Mouse (Mus musculus) heart, embryonic 12.5 days (tissue): Measurements from ENCODE around the gene Gng12. TPM values are rescaled to one million over a fixed set of nuclear protein-coding genes. Genes with fewer than 3 reads are reported as not detected.

Experiments used
- ATAC-seq: fragments of 200-750 bp; cut with Nextera tagmentation; 2 replicates; pipeline ENCODE4 v1.8.0; 2017; ENCODE audit warnings: moderate TSS enrichment, moderate library complexity; ENCODE audit not compliant: insufficient number of reproducible peaks, low FRiP score
- H3K27ac ChIP-seq: fragments of 300-500 bp; sonication (generic); 2 replicates; pipeline ENCODE4 v1.5.1; 2016; ENCODE audit warnings: mild to moderate bottlenecking, moderate library complexity; ENCODE audit not compliant: poor library complexity, severe bottlenecking
- H3K27me3 ChIP-seq: fragments of 300-500 bp; sonication (generic); replicated peaks from 2 replicates; pipeline ENCODE4 v1.6.1; 2016; ENCODE audit warnings: mild to moderate bottlenecking, moderate library complexity
- H3K36me3 ChIP-seq: fragments of 300-500 bp; sonication (generic); 2 replicates; pipeline ENCODE4 v1.6.1; 2016; ENCODE audit warnings: mild to moderate bottlenecking, moderate library complexity
- H3K4me1 ChIP-seq: fragments of 300-500 bp; sonication (generic); replicated peaks from 2 replicates; pipeline ENCODE4 v1.6.1; 2016; ENCODE audit warnings: mild to moderate bottlenecking
- H3K4me2 ChIP-seq: fragments of 300-500 bp; sonication (generic); 2 replicates; pipeline ENCODE4 v1.6.1; 2016; ENCODE audit warnings: mild to moderate bottlenecking, moderate library complexity
- H3K4me3 ChIP-seq: fragments of 300-500 bp; sonication (generic); 2 replicates; pipeline ENCODE4 v1.5.1; 2016; ENCODE audit warnings: mild to moderate bottlenecking
- H3K9ac ChIP-seq: fragments of 300-500 bp; sonication (generic); 2 replicates; pipeline ENCODE4 v1.6.1; 2016; ENCODE audit warnings: mild to moderate bottlenecking, moderate library complexity
- H3K9me3 ChIP-seq: fragments of 300-500 bp; sonication (generic); replicated peaks from 2 replicates; pipeline ENCODE4 v1.6.1; 2016; ENCODE audit warnings: mild to moderate bottlenecking, moderate library complexity
- WGBS: fragments of 180-500 bp; shearing (Covaris S2); methylation state at CpG from one replicate; pipeline ENCODE4 v1.1.7; 2016; 5-methylcytosine and 5-hydroxymethylcytosine counted together
- polyA plus RNA-seq: library from polyadenylated mRNA; unstranded; fragments of >200 nt; fragmentation: Nextera tagmentation; extraction: Ambion mirVana; gene quantifications from 2 replicates; pipeline ENCODE4 v1.2.1, GENCODE M21; 2016

Gene Gng12
- polyA plus RNA-seq, 1 experiment from 2014 or later: 73.7 TPM

- H3K27ac ChIP-seq: peak overlapping the region; percentile 49
- peak overlapping the region; percentile 91 for H3K9ac ChIP-seq
- H3K4me3 ChIP-seq: peak overlapping the region; percentile 87
- H3K27me3 ChIP-seq: no peaks in the 10 kb centered on the region
- ATAC-seq: no peak
- no peaks in the 10 kb centered on the region for H3K9me3 ChIP-seq
- WGBS: 5% methylated on average over 25 of the region's 25 CpGs
- H3K4me1 ChIP-seq: peaks cover 9% of the 10 kb centered on the region; the same call in 1 of the 2 replicates
- peak overlapping the region; percentile 87 for H3K4me2 ChIP-seq
- no peaks in the 10 kb centered on the region for H3K36me3 ChIP-seq
Measured at GRCm38 (mm10) chr6:66896921-66897645, 886 bp downstream of the Gng12 start.

DNA sequence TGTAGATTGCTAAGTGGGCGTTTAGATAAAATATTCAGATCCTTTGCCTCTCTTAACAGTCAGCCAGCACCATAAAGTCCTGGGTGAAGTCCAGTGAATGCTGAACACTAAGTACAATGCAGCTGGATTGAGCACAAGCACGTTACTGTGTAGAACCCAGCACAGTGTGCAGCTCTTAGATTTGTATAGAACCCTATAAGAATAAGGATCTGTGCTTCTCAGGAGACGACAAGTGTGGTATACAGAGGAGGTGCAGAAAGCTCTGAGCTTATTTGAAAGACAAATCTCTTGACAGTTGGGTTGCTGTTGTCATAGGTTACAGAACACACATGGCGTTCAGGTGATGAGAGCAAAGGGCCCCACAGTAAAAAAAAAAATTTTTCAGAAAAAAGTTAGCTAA is 1.8 kb downstream of the Gng12 start:
- H3K36me3 ChIP-seq: no peaks in the 10 kb centered on the region
- H3K4me3 ChIP-seq: no peak overlapping the region
- H3K27ac ChIP-seq: no peak overlapping the region
- H3K4me1 ChIP-seq: peaks cover 16% of the 10 kb centered on the region
- H3K4me2 ChIP-seq: peak overlapping the region; percentile 87
- no peak overlapping the region for H3K9ac ChIP-seq
- WGBS: 59% methylated on average over 4 of the region's 4 CpGs
- no peaks in the 10 kb centered on the region for H3K27me3 ChIP-seq
- H3K9me3 ChIP-seq: no peaks in the 10 kb centered on the region
- no peak for ATAC-seq

- Histone ChIP-seq H3K27me3 (no peaks in the 10 kb centered on the region), H3K9ac (no peak overlapping the region), H3K9me3 (no peaks in the 10 kb centered on the region), H3K4me3 (no peak overlapping the region), H3K4me1 (peaks cover 34% of the 10 kb centered on the region), H3K4me2 (no peak overlapping the region), H3K27ac (no peak overlapping the region), H3K36me3 (no peaks in the 10 kb centered on the region)
- WGBS: 69% methylated on average over 5 of the region's 5 CpGs
- ATAC-seq: no peak
Measured at GRCm38 (mm10) chr6:66901926-66902325, 5.7 kb downstream of the Gng12 start.

GRCm38 (mm10) chr6:66903206-66903605 is 7.0 kb downstream of the Gng12 start:
- peaks cover 32% of the 10 kb centered on the region for H3K4me1 ChIP-seq
- H3K27me3 ChIP-seq: no peaks in the 10 kb centered on the region
- WGBS: 83% methylated on average over 9 of the region's 9 CpGs
- H3K4me2 ChIP-seq: no peak overlapping the region
- H3K27ac ChIP-seq: no peak overlapping the region
- H3K4me3 ChIP-seq: no peak overlapping the region
- no peak overlapping the region for H3K9ac ChIP-seq
- no peaks in the 10 kb centered on the region for H3K36me3 ChIP-seq
- no peak for ATAC-seq
- no peaks in the 10 kb centered on the region for H3K9me3 ChIP-seq

DNA sequence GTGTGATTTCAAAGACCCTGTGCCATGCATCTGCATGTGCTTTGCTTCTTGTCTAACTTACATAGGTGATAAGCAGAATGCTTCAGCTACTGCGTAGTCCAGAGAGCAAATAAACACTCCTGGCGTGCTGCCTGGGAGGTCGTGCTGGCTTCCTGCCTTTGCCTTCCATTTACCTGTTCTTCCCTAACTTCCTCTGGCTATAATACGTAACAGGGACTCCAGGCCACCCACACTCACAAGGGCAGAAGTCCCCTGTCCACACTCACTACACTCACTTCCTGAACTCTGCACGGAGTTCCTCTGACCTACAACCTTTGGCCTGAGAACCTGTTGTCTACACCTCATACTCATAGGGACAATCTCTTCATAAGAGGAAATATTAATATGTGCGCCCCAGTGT is 7.5 kb downstream of the Gng12 start:
- 58% methylated on average over 6 of the region's 6 CpGs for whole genome bisulfite sequencing
- ATAC-seq: no peak

GRCm38 (mm10) chr6:66906244-66906643 is 10.0 kb downstream of the Gng12 start:
- Histone ChIP-seq H3K4me1 (peaks cover 49% of the 10 kb centered on the region), H3K27ac (no peak overlapping the region), H3K36me3 (no peaks in the 10 kb centered on the region), H3K27me3 (no peaks in the 10 kb centered on the region), H3K4me2 (no peak overlapping the region), H3K9me3 (no peaks in the 10 kb centered on the region), H3K4me3 (no peak overlapping the region), H3K9ac (no peak overlapping the region)
- 94% methylated on average over 1 of the region's 1 CpGs for WGBS
- no peak for ATAC-seq

More for the DNA sequence above, 7.5 kb downstream of the Gng12 start:
- no peak overlapping the region for H3K4me3 ChIP-seq
- no peaks in the 10 kb centered on the region for H3K27me3 ChIP-seq
- H3K9me3 ChIP-seq: no peaks in the 10 kb centered on the region
- no peak overlapping the region for H3K27ac ChIP-seq
- H3K4me1 ChIP-seq: peaks cover 37% of the 10 kb centered on the region
- no peak overlapping the region for H3K4me2 ChIP-seq
- H3K36me3 ChIP-seq: no peaks in the 10 kb centered on the region
- H3K9ac ChIP-seq: no peak overlapping the region

DNA sequence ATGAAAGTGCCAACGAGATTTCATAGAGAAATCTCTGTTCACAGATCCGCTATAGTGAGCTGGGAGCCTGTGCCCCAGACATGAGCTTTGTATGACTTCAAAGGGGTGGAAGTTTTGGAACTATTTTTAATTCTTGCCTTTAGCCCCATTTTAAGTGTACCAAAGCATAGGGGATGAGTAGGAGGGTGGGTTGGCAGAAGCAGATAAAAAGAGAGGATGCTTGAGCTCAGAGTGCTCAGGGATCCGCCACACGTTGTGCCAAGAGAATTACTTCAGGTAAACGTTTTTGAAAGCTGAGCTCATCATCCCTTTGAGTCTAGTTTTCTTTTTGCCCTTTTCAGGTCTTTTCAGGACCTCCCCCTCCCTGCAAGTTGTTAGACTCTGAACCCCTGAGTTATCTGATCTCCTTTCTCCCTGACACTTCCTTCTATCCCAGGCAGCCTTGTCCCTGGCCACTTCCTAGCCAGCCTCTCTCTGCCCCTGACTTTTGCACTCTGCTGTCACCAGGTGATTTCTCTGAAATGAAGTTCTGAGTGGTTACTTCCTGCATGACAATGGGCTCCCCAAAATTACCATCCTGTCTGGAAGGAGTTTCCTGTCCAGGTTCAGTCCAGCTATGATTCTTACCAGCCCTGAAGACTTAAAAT is 12.3 kb downstream of the Gng12 start:
- no peak for ATAC-seq
- no peak overlapping the region for H3K27ac ChIP-seq
- no peaks in the 10 kb centered on the region for H3K27me3 ChIP-seq
- no peak overlapping the region for H3K4me2 ChIP-seq
- 70% methylated on average over 5 of the region's 5 CpGs for WGBS
- H3K36me3 ChIP-seq: no peaks in the 10 kb centered on the region
- H3K9ac ChIP-seq: no peak overlapping the region
- no peaks in the 10 kb centered on the region for H3K9me3 ChIP-seq
- peaks cover 44% of the 10 kb centered on the region for H3K4me1 ChIP-seq
- H3K4me3 ChIP-seq: no peak overlapping the region

DNA sequence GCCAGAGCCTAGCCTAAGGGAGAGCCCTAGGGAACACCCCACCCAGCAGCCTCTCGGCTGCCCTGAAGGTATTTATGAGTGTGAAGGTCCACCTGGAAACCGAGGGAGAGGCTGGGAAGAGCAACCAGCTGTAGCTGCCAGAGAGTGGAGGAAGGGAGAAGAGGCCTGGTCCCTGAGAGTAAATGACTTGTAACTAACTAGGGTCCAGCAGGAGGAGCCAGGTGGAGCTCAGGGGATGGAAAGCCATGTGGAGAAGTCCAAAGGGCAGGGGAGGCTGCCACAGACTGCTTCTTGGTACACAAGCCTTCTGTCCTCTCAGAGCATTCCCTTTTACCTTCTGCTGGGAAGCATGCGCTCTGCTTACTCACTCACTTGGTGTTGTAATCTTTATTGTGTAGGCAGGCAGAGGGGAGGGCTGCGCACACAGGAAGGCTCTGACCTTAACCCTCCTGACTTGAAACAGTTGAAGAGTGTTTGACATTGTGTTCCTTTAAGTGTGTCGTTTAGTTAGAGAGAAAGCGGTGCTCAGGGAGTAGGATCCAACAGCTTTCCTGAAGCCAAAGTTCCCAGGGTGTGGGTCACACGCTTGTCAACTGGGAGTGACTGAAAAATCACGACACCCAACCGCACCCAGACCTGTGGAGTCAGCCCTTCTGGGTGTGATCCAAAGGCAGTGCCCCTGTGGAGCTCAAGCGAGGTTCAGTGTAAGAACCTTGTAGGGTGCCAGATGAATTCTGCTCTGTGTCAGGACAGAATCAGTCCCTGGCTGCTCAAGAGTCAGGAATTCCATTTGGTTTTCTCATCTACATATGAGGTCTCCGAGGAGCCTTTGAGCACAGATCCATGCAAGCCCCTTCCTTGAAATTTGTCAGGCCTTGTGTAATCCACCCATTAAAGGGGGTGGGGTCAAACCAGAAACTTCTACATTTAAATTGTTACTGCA is 14.6 kb downstream of the Gng12 start:
- H3K9me3 ChIP-seq: no peaks in the 10 kb centered on the region
- ATAC-seq: no peak
- 0 out of 2 replicates have a peak overlapping the region, but pooled peaks have one; percentile 3 for H3K27ac ChIP-seq
- no peak overlapping the region for H3K4me2 ChIP-seq
- H3K27me3 ChIP-seq: no peaks in the 10 kb centered on the region
- 0 out of 2 replicates have a peak overlapping the region, but pooled peaks have one; percentile 2 for H3K9ac ChIP-seq
- H3K4me3 ChIP-seq: no peak overlapping the region
- peaks cover 37% of the 10 kb centered on the region for H3K4me1 ChIP-seq
- 36% methylated on average over 11 of the region's 11 CpGs for WGBS
- H3K36me3 ChIP-seq: no peaks in the 10 kb centered on the region

- WGBS: 78% methylated on average over 1 of the region's 1 CpGs
- no peak overlapping the region for H3K4me3 ChIP-seq
- no peaks in the 10 kb centered on the region for H3K27me3 ChIP-seq
- H3K4me1 ChIP-seq: peaks cover 22% of the 10 kb centered on the region
- H3K9me3 ChIP-seq: no peaks in the 10 kb centered on the region
- ATAC-seq: no peak
- H3K9ac ChIP-seq: no peak overlapping the region
- H3K36me3 ChIP-seq: no peaks in the 10 kb centered on the region
- no peak overlapping the region for H3K27ac ChIP-seq
- H3K4me2 ChIP-seq: no peak overlapping the region
Measured at GRCm38 (mm10) chr6:66913355-66913754, 17.2 kb downstream of the Gng12 start.

DNA sequence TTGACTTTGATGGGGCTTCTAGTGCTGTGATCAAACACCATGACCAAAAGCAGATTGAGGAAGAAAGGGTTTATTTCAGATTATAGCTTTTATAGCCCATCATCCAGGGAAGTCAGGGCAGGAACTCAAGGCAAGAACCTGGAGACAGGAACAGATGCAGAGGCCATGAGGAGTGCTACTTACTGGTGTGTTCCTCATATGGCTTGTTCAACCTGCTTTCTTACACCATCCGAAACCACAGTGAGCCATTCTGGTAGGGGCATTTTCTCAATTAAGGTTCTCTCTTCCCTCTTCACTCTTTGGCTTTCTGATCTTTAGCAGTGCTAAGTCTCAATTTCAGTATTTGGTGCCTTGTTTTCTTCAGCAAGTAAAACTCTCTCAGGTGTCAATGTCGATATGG is 19.4 kb downstream of the Gng12 start:
- H3K9me3 ChIP-seq: no peaks in the 10 kb centered on the region
- H3K27ac ChIP-seq: no peak overlapping the region
- H3K27me3 ChIP-seq: no peaks in the 10 kb centered on the region
- no peaks in the 10 kb centered on the region for H3K36me3 ChIP-seq
- no peak for ATAC-seq
- 87% methylated on average over 2 of the region's 2 CpGs for WGBS
- H3K4me2 ChIP-seq: no peak overlapping the region
- no peak overlapping the region for H3K4me3 ChIP-seq
- H3K9ac ChIP-seq: no peak overlapping the region
- H3K4me1 ChIP-seq: peaks cover 13% of the 10 kb centered on the region

GRCm38 (mm10) chr6:66917032-66917431 is 20.8 kb downstream of the Gng12 start:
- WGBS: 88% methylated on average over 7 of the region's 7 CpGs
- no peaks in the 10 kb centered on the region for H3K36me3 ChIP-seq
- H3K4me1 ChIP-seq: 0 out of 2 replicates have a peak, but pooled peaks cover 5% of the 10 kb centered on the region
- H3K27ac ChIP-seq: no peak overlapping the region
- no peak for ATAC-seq
- H3K27me3 ChIP-seq: no peaks in the 10 kb centered on the region
- no peak overlapping the region for H3K4me3 ChIP-seq
- H3K9me3 ChIP-seq: no peaks in the 10 kb centered on the region
- no peak overlapping the region for H3K4me2 ChIP-seq
- no peak overlapping the region for H3K9ac ChIP-seq
